Mouse (Mus musculus): ENCODE data around the gene Eefsec.

- TF ChIP-seq CTCF (IDR thresholded peaks at IDR 0.05; ENCODE audit: extremely low read depth, insufficient read length, insufficient replicate concordance, low read depth, low read length) (no peak), POLR2A (IDR thresholded peaks at IDR 0.05; ENCODE audit: low read depth, low read length) (no peak)
Measured at GRCm38 (mm10) chr6:88384420-88385053, 61.8 kb downstream of the Eefsec start.

Measured in small intestine, adult 2 months (tissue).